Mouse (Mus musculus) CH12.LX (cell line): ENCODE data around the gene Pdcd6ip.

Experiments used
- CTCF ChIP-seq, 2 experiments: IDR thresholded peaks in 1 of 2; conservative IDR thresholded peaks in 1 of 2; 2 replicates each; pipeline ENCODE4 v1.5.1; 2011 to 2012; ENCODE audit warnings: low read depth in 2 of 2, low read length in 2 of 2, improper control_type of control experiment in 1 of 2, inconsistent platforms in 1 of 2, mild to moderate bottlenecking in 1 of 2, moderate library complexity in 1 of 2
- HCFC1 ChIP-seq: IDR thresholded peaks from 2 replicates; pipeline ENCODE4 v1.6.1; 2012; ENCODE audit warnings: low read depth, mild to moderate bottlenecking, inconsistent platforms, low read length, improper control_type of control experiment
- SMC3 ChIP-seq: IDR thresholded peaks from 2 replicates; pipeline ENCODE4 v1.6.1; 2011; ENCODE audit warnings: low read depth, low read length, improper control_type of control experiment
- USF1 ChIP-seq: IDR thresholded peaks from 2 replicates; pipeline ENCODE4 v1.6.1; 2014; ENCODE audit warnings: low read depth, mild to moderate bottlenecking, inconsistent platforms, low read length, improper control_type of control experiment

- TF ChIP-seq USF1 = no peak
- TF ChIP-seq SMC3 = peak; percentile 69
- no peak for TF ChIP-seq HCFC1
- peak; percentile 26 to 84; a peak in 2 of 4 replicates for TF ChIP-seq CTCF (conservative IDR thresholded peaks at IDR 0.05 in 1 of 2, IDR thresholded peaks at IDR 0.05 in 1 of 2; ENCODE audit: low read depth in 2 of 2, low read length in 2 of 2)
These were observed 78.4 kb downstream of the Pdcd6ip start for GRCm38 (mm10) chr9:113629632-113630031.
